Mouse (Mus musculus) spleen, adult 2 months (tissue): ENCODE measurements around the gene Sh3bgr.

Experiments
- CTCF ChIP-seq: fragments of 200-500 bp; IDR thresholded peaks from 2 replicates; pipeline ENCODE4 v1.5.1; 2011; ENCODE audit warnings: mild to moderate bottlenecking, inconsistent platforms; ENCODE audit not compliant: insufficient read depth, insufficient read length, insufficient replicate concordance; ENCODE audit errors: extremely low read depth
- POLR2A ChIP-seq: fragments of 200-500 bp; IDR thresholded peaks from 2 replicates; pipeline ENCODE4 v1.6.1; 2011; ENCODE audit warnings: low read depth, low read length, inconsistent platforms

GRCm38 (mm10) chr16:96235366-96235970 lies 35.2 kb downstream of the Sh3bgr start, which contains the start of gene B3galt5:
- no peak for TF ChIP-seq CTCF
- TF ChIP-seq POLR2A: no peak
